Mouse (Mus musculus): ENCODE results near the gene Mphosph10.
A peak's percentile ranks its signal among the peaks of the same experiment; 100 is the strongest.

The Mphosph10 gene

GRCm38 (mm10) chr7:64392122-64392818 lies at the start of gene Mphosph10, which contains the start of gene Mcee:
Mphosph10 (minus strand) TSS chr7:64392268.
Mcee (plus strand) TSS chr7:64392607.
- ATAC-seq (ENCODE audit: low TSS enrichment): peak; percentile 95

GRCm38 (mm10) chr7:64440519-64440918 lies 48.5 kb upstream of the Mphosph10 start:
- ATAC-seq (ENCODE audit: low TSS enrichment): no peak

- ATAC-seq (ENCODE audit: low TSS enrichment): no peak
Observed at GRCm38 (mm10) chr7:64439595-64440518, 47.8 kb upstream of the Mphosph10 start.

GRCm38 (mm10) chr7:64424861-64425260 lies 32.8 kb upstream of the Mphosph10 start:
- no peak for ATAC-seq (ENCODE audit: low TSS enrichment)

GRCm38 (mm10) chr7:64403989-64404388 lies 11.9 kb upstream of the Mphosph10 start:
- ATAC-seq (ENCODE audit: low TSS enrichment): no peak

GRCm38 (mm10) chr7:64402452-64402851 lies 10.4 kb upstream of the Mphosph10 start:
- ATAC-seq (ENCODE audit: low TSS enrichment): no peak

GRCm38 (mm10) chr7:64400725-64401124 lies 8.7 kb upstream of the Mphosph10 start:
- no peak for ATAC-seq (ENCODE audit: low TSS enrichment)

GRCm38 (mm10) chr7:64392819-64393151 lies 717 bp upstream of the Mphosph10 start:
- ATAC-seq (ENCODE audit: low TSS enrichment): no peak; the same call in 1 of the 2 replicates

GRCm38 (mm10) chr7:64391479-64391878 lies 589 bp downstream of the Mphosph10 start:
- ATAC-seq (ENCODE audit: low TSS enrichment): no peak

- peak; percentile 97 for ATAC-seq (ENCODE audit: low TSS enrichment)
Observed at GRCm38 (mm10) chr7:64373830-64374562, 18.1 kb downstream of the Mphosph10 start, which contains the start of gene Fan1. Fan1 (minus strand) TSS chr7:64374095.

GRCm38 (mm10) chr7:64373147-64373829 lies 18.8 kb downstream of the Mphosph10 start:
- no peak for ATAC-seq (ENCODE audit: low TSS enrichment)

- no peak for ATAC-seq (ENCODE audit: low TSS enrichment)
Observed at GRCm38 (mm10) chr7:64371940-64372878, 19.9 kb downstream of the Mphosph10 start.

- no peak for ATAC-seq (ENCODE audit: low TSS enrichment)
Observed at GRCm38 (mm10) chr7:64369841-64370240, 22.2 kb downstream of the Mphosph10 start.

GRCm38 (mm10) chr7:64365863-64366262 lies 26.2 kb downstream of the Mphosph10 start:
- ATAC-seq (ENCODE audit: low TSS enrichment): no peak

- ATAC-seq (ENCODE audit: low TSS enrichment): peak; percentile 84
Observed at GRCm38 (mm10) chr7:64360586-64360945, 31.5 kb downstream of the Mphosph10 start.

GRCm38 (mm10) chr7:64359943-64360585 lies 32.0 kb downstream of the Mphosph10 start:
- 0 out of 2 replicates have a peak, but pooled peaks have one; percentile 17 for ATAC-seq (ENCODE audit: low TSS enrichment)

- ATAC-seq (ENCODE audit: low TSS enrichment): no peak
Observed at GRCm38 (mm10) chr7:64358666-64359065, 33.4 kb downstream of the Mphosph10 start.

- ATAC-seq (ENCODE audit: low TSS enrichment): peak; percentile 68
Observed at GRCm38 (mm10) chr7:64357405-64357804, 34.7 kb downstream of the Mphosph10 start.

- no peak for ATAC-seq (ENCODE audit: low TSS enrichment)
Observed at GRCm38 (mm10) chr7:64356661-64357060, 35.4 kb downstream of the Mphosph10 start.

GRCm38 (mm10) chr7:64354206-64354605 lies 37.9 kb downstream of the Mphosph10 start:
- no peak for ATAC-seq (ENCODE audit: low TSS enrichment)
